Mouse (Mus musculus) large intestine, adult 2 months (tissue): ENCODE results near the gene Suds3. TPM values are rescaled to one million over a fixed set of nuclear protein-coding genes. Genes with fewer than 3 reads are reported as not detected.
A peak's percentile ranks its signal among the peaks of the same experiment; 100 is the strongest.

Experiments used
- DNase-seq: peaks from one replicate; pipeline ENCODE4 v3.0.0-alpha.2; 2012; ENCODE audit warnings: low read depth, low spot score
- WGBS: fragments of 180-500 bp; shearing (Covaris S2); methylation state at CpG from one replicate; pipeline ENCODE4 v1.1.7; 2018; 5-methylcytosine and 5-hydroxymethylcytosine counted together
- polyA plus RNA-seq: library from polyadenylated mRNA; depleted of rRNA; stranded (reverse); fragments of >200 nt; gene quantifications from 2 replicates; pipeline ENCODE4 v1.2.3, GENCODE M21; 2012; rRNA removed

Suds3 gene
- polyA plus RNA-seq = 52.0 and 65.2 TPM in 2 replicates

DNA sequence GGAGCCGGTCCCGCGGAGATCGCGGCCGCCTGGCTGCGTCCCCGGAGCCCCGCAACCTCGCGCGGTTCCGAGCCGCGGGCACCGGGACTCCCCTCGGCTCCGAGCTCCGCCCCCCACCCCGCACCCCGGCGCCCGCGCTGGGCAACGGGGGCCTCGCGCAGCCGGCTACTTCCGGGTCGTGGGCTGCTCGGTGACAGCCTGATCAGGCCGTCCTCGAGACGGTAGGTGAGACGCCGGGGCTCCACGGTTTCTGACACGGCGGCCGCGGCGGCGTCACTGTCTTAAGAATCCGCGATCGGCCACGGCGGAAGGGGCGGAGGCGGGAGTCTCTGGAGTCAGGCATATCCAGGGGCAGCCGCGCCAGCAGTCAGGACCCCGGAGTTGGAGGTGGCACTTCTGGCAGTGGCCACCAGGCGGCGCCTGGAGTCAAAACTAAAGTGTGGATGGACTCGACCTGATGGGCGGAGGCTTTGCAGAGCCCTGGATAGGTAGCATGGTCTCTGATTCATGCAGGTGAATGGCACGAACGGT is at the start of gene Suds3:
Gene Suds3, minus strand, starts transcription at position 278 of the 531 bp plus-strand sequence.
- under 1% methylated on average over 59 of the region's 59 CpGs for WGBS
- DNase-seq = no peak

DNA sequence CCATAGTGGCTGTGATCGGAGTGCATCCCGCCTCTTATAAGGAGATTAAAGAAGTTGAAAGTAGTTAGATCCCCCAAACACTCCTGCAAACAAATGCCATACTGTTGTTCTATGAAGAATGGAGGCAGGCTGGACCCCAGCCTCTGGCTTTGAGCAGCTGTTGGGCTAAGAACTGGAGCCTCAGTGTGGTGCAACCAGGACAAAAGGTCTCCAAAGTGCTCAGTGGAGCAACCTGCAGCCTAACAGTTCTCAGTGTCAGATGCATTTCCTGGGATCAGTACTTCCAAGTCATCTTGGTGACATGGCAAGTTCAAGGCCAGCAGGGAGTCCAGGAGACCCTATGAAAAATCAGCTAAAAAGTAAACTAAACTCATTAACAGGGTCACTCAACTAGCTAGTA is 49.0 kb upstream of the Suds3 start:
- WGBS = 87% methylated on average over 2 of the region's 2 CpGs
- no peak for DNase-seq

DNA sequence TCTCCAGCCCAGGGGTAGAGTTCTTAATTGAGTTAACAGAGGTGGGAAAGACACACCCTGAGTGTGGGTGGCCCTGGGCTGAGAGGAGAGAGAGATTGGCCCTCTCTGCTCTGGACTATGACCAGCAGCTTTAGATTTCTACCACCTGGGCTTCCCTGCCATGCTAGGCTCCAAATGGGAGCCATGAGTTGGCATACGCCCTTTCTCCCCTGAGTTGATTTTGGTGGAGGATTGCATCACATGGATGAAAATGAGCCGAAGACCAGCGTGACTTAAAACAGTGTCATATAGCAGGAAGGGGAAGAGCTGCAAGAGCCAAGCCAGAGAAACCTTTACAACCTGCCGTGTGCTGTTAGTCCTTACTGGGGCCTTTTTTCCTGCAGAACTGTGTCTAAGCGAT is 48.6 kb upstream of the Suds3 start:
- 39% methylated on average over 5 of the region's 5 CpGs for WGBS
- DNase-seq = no peak

DNA sequence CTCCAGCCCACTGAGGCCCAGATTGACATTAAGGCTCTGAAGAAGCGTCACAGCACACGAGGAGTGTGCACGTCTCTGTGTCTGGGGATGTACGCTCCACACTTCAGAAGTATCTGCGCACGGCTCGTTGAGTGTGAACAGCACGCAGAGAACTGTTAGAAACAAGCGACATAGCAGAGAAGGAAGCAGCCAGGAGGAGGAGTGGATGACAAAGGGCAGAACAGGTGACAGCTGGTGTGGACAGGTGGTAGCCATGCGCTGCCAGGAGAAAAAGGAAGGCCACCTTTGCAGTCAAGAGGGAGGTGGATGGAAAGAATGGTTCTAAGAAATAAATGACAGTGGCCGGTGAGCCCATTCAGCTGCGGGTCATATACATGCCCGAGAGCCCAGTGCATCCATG is 47.9 kb upstream of the Suds3 start:
- WGBS = 76% methylated on average over 13 of the region's 13 CpGs

DNA sequence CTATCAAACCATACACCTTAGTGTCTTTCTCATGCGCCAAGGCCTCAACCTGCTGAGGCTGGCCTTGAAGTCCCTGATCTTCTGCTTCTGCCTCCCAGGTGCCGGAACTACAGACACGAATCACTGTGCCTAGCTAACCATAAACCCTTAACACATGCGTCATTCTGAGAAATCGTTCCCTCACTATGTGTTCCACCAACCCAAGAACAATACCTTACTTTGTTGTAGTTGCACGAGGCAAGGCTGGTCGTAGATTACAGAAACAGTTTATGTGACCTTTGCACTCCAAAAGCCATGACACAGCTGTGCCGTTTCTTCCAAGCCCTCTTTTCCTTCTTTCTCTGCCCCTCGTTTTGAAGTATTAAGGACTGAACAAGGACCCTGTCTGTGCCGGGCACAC is 44.6 kb upstream of the Suds3 start:
- WGBS = 17% methylated on average over 10 of the region's 10 CpGs
- DNase-seq = peak; percentile 64

More for the DNA sequence above, 47.9 kb upstream of the Suds3 start:
- no peak for DNase-seq

- WGBS = 32% methylated on average over 6 of the region's 6 CpGs
These were observed 43.9 kb upstream of the Suds3 start for GRCm38 (mm10) chr5:117159805-117160291.

GRCm38 (mm10) chr5:117159326-117159725 is 43.4 kb upstream of the Suds3 start:
- DNase-seq = no peak
- WGBS = 35% methylated on average over 8 of the region's 8 CpGs

More at GRCm38 (mm10) chr5:117159805-117160291, 43.9 kb upstream of the Suds3 start:
- no peak for DNase-seq

DNA sequence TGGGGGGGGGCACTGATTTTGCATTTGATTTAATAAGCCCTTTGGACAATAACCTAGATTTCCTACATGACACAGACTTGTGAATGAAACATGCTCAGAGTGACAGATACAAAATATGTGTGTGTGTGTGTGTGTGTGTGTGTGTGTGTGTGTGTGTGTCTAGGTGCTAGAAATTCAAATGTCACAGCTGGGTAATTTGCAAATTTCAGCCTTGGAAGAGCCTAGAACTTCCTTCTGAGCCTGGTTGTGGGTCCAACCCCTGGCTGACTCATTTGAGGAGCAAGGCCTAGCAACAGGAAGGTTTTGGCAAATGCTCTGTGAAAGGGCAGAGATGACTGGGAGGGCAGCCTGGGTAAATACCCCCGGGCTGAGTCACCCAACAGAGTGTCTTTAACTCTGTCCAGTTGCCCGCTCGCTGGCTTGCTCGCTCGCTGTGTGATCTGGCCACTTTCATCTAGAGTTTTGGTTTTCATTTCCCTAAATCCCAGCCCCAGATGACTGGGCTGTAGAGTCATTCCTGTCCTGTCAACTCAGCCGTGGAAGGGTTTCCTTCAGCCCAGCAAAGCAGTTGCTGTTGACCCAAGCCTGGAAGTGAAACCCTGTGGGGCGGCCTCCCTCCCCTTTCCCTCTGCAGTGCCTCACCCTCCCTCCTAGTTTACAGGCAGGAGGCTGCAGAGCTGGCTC is 42.6 kb upstream of the Suds3 start:
- peak; percentile 47 for DNase-seq
- 20% methylated on average over 7 of the region's 7 CpGs for WGBS

DNA sequence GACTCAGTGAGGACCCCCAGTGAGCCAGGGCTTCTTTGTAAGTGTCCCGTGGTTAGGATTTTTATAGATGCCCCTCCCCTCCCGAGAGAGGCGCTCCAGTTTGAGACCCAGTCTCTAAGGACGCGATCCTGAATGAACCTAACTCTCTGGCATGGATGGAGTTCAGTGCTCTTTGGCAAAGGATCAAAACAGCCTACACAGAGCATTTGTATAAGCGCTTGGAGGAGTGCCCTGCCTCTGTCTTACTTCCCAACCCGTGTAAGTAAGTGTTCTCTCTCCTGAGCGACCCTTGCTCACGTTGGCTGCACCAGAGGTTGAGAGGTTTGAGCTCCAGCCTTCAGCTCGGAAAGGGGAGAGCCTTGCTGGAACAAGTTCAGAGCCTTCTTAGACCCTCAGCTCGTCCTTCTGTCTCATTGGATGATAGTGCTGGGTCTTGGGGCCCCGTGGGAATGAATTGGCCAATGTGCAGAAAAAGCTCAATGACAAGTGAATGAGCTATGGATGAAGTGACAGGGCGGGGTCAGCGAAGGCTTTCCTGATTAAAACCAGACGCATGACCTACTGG is 37.7 kb upstream of the Suds3 start:
- WGBS = 78% methylated on average over 15 of the region's 15 CpGs
- DNase-seq = no peak

DNA sequence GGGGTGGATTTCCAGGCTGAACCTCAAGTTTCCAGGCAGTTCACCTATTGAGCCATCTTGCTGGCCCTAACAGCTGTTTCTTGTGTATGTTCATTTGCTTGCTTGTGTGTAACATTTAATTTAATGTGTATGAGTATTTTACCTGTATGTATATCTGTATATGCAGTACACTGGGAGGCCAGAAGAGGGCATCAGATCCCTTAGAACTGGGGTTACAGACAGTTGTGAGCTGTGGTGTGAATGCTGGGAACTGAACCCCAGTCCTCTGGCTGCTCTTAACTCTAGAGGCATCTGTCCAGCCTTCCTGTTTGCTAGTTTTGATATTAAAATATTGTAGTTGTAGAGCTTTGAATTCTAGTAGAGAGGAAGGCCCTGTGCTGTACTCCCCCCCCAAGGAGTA is 37.0 kb upstream of the Suds3 start:
- no peak for DNase-seq

DNA sequence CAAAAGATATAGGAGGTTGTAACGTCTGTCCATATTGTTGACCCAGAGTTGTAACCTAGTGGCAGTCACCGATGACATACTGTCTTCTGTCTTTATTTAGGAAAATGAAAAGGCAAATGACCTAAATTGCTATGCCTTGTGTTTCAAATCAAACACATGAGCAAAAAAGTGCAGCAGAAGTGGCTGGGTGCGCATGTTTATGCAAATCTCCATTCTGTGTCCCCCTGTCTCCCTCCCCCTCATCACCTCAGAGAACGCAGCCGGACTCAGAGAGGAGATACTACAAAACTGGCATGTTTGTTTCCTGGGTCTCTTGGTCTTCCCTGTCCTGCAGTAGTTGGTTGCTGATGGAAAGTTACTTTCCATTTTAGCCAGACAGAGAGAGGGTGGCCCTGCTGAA is 34.2 kb upstream of the Suds3 start:
- 78% methylated on average over 5 of the region's 5 CpGs for WGBS
- no peak for DNase-seq

GRCm38 (mm10) chr5:117149054-117149942 is 33.4 kb upstream of the Suds3 start:
- WGBS = 59% methylated on average over 16 of the region's 16 CpGs
- no peak for DNase-seq

DNA sequence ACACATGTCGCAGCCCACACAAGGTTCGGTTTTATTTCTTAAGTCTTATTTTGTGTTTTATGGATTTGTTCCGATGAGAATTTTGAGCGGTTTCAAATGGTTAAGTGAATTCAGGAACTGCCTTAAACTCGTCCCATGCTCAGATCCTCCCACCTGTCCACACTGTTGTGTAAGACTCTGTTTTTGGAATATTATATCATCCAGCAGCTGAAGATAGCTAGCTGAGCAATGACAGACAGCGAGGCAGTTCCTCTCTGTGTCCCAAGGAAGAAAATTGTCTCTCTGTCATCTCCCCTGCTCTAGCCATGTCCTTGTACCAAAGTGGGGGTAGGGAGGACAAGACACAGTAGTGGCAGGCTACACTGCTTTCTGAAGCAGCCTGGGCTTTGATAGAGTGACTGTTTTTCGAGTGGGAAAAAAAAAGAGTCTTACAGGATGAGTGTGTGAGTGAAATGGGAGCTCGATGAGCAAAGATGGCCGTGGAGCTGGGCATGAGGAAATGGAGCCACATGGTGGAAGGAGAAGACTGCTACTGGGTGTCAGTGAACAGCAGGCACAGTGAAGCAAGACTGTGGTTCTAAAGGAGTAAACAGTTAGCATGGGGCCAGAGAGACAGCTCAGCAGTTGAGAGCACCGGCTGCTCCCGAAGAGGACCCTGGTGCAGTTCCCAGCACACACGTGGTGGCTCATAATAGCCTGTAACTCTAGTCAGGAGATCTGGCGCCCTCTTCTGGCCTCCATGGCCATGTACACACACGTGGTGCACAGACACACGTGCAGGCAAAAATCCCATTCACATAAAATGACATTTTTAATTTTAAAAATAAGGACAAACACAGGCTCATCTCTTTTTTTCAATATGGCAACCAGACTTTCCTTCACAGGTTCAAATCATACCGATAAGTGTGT is 31.5 kb upstream of the Suds3 start:
- no peak for DNase-seq
- 89% methylated on average over 16 of the region's 16 CpGs for WGBS

DNA sequence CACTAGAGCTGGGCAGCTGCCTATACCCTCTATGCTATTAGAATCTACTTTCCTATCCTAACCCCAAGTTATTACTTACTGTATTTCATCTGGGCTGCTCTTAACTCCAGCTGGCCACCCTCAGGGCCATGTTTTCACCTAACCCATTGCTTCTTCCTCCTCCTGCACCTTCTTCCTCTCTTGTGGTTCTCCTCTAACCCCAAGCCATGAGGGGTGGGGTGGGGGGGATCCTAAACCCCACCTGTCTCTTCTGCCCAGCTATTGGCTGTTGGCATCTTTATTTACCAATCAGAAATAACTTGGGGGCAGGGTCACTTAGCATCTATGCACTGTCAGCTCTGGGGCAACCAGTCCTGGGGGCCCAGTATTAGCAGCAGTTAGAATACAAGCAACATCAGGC is 30.3 kb upstream of the Suds3 start:
- DNase-seq = no peak

DNA sequence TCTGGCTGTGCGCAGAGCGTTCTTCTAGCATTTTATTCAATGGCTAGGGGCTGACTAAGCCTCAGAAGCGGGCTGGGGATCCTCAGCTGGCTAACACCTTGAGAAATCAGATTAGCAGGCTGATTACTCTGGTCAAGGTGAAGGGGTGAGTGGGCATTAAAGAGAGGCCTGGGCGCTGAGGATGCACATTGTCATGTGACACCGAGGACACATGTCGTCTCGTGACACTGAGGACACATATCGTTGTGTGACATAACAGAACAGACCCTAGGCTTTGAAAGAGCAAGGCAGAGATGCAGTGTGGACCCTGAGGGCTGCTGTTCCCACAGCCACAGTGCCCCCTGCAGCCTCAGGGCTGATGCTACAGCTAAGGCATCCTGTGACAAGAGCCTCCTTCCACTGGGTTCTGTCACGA is 27.8 kb upstream of the Suds3 start:
- WGBS = 65% methylated on average over 9 of the region's 9 CpGs
- DNase-seq = no peak

DNA sequence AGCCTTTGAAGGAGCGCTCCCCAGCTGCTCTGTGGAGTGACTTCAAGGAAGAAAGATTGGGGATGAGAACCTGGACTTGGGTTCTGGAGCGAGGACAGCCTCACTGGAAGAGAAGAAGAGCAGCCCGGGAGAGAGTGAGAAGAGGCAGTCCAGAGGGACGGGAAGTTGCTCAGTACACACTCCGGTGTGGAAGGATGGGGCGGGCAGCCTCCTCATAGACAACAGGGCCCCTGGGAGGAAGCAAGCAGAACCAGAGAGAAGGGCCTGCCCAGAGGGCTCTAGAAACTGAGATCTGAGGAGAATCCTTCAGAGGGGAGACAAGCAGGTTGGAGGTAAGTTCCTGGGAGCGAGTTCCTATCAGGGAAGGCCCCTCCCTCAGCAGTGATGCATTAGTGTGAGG is 24.5 kb upstream of the Suds3 start:
- 70% methylated on average over 7 of the region's 7 CpGs for WGBS
- no peak for DNase-seq

GRCm38 (mm10) chr5:117139822-117140221 is 23.9 kb upstream of the Suds3 start:
- WGBS = 51% methylated on average over 8 of the region's 8 CpGs
- DNase-seq = no peak

DNA sequence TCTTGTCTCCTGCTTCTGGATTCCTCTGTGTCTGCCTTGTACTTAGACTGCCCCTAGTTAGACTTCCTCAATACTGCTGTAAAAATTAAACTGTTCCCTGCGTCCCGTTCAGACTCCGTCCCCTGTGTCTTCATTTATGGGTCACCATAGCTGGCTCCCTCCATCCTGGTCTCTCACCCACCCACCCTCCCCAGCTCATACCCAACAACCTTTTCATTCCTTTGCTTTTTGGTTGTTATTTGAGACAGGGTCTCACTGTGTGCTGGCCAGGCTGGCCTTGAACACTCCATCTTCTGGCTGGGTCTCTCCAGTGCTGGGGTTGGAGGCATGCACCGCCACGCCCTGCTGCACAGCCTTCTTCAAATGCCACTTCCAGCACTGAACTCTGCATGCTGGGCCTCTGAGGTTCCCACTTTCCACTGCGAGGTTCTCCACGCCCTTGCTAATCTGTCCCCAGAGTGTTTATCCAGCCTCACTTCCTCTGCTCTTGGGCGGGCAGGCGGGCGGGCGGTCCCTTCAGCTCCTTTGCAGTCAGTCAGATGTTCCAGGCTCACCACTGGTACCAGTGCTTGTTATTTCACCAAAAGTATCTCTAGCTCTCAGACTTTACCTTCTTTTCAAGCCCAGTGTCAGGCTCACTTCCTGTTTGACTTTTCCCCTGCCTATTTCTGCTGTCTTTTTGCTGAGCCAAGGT is 22.5 kb upstream of the Suds3 start:
- WGBS = 19% methylated on average over 11 of the region's 11 CpGs
- no peak for DNase-seq

DNA sequence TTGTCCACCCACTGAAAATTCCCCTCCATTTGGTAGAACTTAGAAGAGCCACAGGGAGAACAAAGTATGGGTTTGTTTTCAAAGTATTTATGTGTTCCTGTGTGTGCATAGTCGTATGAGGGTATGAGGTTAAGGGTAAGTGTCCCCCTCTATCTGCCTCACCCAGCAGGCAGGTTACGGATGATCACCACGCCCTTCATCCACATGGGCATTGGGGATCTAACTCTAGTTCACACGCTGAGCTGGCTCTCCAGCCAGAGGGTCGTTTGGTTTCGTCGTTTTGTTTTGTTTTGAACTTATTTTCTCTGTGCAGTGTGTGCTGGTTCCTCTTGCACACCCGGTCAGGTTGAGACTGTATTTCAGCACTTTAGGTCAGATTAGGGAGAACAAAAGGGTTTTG is 21.7 kb upstream of the Suds3 start:
- DNase-seq = no peak
- 43% methylated on average over 8 of the region's 8 CpGs for WGBS
